Mouse (Mus musculus): Measurements from ENCODE around the gene Mrap.

Gene Mrap

DNA sequence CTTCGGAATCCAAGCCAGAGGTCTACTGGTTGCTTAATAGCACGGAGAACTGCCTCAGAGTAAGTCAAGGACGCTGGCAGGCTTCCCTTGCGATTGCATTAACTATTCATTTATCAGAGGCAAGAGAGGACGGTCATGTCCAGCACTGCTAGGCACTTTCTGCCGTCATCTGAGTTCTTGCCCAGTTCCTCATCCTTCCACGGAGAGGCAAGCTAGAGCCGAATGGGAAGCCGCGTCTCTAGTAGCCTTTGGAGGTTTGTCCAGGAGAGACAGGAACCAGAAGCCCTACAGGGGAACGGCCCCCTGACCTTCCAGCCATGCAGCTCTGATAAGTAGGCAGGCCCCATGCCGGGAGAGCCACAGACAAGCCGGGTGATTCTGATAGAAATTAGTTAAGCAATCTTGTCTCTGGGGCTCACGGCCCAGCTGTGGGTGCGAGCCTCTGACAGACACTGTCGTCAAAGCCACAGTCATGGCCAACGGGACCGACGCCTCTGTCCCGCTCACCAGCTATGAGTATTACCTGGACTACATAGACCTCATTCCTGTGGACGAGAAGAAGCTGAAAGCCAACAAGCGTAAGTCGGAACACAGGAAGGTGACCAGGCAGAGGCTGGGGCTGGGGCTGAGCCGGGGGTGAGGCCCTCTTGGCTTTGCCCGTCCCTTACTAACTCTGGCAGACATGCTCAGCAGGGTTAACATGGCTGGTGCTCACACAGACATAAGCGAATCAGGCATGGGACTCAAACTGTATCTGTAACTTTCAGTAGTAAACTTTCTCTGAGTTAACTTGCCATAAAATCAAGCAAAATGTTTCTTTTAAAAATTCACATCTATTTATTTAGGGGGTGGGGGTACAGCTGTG is at the start of gene Mrap:
Gene Mrap (plus strand): TSS at position 116 of the 865 bp plus-strand sequence.
- peak; percentile 54 for DNase-seq

DNA sequence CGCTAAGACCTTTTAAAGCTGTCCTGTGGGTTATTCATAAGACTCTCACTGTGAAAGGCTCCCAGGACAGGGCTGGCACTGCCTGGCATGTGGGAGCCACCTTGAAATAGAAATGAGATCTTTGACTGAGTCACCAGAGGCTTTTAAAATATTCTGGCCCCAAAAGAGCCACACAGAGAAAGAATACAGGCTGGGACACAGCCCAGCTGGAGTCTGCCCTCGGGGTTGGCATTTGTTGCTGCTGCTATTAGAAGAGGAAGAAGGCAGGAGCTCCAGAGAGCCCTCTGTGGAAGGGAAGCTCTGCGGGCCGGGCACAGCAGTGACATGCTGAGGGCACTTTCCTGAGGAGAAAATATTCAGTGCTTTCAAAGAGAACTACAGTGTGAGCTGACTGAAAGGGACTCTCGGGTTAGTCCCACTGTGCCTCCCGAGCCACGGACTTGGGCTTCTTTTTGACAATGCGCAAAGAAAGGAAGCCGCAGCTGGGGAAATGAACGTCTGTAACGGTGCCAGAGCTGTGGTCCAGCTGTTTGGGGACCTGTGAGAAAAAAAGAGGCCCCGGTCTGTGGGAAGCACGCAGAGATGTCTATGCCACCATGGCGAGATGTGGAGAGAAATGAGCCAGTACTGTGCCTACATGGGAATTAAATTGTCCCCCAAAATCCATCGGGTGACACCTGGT is 45.2 kb upstream of the Mrap start:
- no peak for DNase-seq

DNA sequence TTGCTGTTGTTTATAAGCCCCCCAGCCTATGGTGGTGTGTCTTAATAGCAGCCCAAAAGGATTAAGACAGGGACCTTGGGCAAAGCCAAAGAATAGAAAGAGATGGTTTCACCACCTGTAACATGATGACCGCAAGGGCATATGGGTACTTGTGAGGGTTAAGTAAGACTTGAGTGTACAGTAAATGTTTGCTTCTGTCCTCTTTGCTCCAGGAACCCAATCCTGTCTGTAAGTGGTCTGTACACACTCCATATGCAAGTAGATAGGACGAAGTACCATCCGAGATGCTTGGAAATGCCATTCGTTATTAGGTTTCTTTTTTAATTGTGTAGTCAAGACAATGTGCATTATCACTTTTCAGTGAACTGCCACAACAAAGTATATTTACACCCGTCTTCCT is 44.4 kb upstream of the Mrap start:
- DNase-seq = no peak

DNA sequence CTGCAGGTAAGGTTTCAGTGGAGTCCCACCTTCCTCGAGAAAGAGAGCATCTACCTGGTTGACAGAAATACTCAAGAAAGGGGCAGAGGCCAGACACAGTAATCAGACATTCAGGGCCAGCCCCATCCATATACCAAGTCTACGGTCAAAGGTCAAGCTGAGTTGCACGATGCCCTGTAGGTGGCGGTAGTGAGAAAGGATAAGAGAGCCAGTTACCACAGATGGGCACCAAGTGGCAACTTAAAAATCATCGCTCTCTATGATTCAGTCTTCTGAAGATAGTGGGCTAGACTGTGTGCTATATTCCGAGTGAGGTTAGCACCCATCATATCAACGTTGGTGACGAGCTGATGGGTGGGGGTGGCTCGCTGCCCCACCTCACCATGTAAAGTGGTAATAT is 43.3 kb upstream of the Mrap start:
- peak; percentile 61 for DNase-seq

DNA sequence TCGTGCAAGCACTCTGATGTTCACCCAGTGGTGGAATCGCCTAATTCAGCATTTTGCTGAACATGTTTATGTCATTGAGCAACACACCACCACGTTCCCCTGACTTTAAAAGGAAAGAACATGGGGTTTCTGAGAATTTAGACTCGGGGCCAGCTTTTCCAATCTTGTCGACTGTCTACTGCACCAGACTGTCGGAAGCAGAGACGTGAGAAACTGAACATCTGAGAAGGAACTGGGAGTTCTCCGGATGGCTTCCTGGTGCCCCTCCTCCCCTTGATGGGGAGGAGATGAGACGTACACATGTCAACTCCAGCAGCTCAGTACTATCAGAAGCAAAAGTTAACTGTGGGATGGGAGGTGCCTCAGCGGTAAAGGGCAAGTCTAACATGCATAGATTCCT is 42.9 kb upstream of the Mrap start:
- DNase-seq = peak; percentile 32

DNA sequence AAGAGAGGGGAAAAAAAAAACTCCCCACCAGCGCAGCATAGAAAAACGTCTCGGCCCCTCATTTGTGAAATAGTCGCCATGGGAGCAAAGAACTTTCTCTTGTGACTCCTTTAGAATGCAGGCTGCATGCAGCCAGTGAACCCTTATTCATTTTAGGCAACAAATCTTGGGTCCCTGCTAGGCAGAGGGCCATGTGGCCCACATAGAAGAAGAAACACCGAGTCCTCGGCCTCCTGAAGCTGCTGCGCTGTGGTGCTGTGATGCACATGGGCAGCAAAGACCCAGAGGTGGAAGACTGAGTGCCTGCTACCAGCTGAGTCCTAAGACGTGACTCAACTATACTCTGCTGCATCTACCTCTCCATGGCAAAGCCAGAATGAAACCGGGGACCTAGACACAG is 41.7 kb upstream of the Mrap start:
- no peak for DNase-seq

DNA sequence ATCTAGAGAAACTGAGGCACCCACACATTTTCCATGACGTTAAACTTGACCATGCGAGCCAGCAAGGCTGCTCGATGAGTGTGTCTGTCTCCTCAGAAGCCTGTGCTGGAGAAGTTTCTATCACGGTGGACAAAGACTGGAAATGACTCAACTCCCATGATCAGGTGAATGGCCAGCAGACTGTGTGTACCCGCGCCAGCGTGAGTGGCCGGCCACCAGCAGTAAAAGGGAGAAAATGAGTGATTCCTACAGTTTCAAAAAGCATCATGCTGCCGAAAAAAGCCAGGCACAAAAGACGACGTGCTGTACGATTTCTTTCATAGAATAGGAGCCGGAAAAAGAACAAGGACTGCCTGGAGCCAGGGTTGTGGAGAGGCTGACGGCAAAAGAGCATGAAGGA is 38.6 kb upstream of the Mrap start:
- no peak for DNase-seq

DNA sequence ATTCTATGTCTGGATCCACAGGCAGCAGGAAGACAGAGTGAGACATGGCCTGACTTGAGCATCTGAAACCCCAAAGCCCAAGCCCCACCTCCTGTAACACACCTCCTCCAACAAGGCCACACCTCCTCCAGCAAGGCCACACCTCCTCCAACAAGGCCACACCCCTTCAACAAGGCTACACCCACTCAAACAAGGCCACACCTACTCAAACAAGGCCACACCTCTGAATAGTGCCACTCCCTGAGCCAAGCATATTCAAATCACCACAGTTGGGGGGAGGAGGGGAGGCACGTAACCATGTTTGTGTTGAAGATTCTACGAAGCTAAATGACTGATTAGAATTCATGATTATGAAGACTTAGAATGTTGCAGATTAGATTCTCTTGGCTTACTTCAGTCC is 36.5 kb upstream of the Mrap start:
- no peak for DNase-seq

DNA sequence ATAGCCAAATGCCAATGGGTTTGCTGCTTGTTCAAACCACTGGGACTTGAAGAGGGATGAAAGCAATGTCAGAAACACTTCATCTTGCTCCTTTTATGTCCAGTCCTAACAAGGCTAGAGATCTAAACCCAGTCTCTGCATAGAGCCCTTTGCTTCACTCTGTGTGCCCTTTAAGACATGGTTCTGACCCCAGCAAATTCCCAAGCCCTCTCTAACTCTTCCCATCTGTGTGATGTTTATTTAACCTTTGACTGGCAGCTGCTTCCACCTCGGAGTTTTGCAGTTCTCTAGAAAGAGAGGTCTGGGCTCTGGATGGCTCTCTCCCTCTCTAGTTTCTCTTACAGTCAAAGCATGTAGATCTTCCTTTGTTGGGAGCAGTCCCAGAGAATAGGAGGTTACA is 34.4 kb upstream of the Mrap start:
- no peak for DNase-seq

DNA sequence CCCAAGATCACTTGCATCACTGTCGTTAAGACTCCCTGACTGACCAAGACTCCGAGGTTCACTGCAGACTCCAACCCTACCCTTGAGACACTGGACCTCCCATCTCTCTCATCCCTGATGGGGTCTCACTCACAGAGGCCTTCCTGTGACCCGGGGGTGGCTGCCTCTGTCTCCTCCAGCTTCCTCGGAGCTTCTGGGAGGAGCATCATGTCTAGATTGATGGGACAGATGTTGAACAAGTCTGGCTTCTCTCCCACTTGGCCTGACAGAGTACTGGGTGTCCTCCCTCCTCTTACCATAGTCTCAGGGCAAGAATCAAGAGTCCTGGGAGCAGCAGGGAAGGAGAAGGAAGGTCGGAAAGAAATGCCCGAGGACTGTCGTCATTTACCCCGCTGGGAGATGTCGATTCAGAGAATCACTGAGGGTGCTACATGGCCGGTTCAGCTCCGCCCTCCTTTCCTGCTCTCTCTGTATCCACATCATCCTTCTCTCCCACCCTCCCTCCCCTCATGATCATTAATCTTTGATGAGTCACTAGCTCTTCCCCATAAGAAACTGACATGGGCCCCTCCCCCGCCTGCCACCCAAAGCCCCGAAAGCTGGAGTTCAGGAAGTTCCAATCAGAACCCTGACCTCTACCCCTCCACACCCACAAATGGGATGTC is 33.7 kb upstream of the Mrap start:
- peak; percentile 30 for DNase-seq

DNA sequence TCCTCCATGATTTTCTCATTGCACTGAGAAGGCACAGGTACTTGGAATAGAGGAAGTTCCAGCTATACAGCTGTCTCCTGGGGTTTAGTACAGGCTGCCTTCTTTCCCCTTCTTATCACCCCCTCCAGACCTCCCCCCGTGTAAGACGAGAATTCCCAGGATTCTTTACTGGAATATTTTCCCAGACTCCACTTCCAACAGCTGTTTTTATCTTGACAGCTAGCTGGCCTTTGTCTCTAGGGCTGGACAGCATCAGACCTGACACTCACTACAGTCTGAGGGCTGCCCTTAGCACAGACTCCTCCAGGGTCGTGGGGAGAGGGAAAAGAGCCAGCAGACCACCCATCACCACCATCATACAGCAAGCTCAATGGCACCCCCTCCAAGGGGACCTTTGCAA is 31.7 kb upstream of the Mrap start:
- no peak for DNase-seq

DNA sequence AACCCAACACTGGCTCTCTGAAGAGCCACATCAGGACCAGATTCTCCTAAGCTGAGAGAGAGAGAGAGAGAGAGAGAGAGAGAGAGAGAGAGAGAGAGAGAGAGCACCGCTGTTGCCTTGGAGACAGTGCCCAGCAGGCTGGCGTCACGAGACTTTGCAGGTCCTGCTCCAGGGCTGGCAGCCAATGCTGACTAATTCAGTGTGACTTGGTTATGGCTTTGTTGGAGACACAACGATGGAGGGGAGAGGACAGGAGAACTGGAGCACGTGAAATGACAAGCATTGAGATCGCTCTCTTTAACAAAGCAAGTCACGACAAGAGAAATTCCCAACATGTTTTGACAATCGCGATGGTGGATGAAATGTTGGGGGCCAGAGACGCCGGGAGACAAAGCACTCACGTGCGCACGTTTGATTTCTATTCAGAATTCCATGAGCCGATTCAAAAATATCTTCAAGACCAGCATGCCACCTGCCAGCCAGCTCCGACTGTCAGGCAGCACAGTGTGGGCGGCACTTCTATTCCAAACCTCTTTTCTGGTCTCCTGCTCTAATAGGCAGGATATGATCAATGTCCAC is 28.2 kb upstream of the Mrap start:
- peak; percentile 51 for DNase-seq

DNA sequence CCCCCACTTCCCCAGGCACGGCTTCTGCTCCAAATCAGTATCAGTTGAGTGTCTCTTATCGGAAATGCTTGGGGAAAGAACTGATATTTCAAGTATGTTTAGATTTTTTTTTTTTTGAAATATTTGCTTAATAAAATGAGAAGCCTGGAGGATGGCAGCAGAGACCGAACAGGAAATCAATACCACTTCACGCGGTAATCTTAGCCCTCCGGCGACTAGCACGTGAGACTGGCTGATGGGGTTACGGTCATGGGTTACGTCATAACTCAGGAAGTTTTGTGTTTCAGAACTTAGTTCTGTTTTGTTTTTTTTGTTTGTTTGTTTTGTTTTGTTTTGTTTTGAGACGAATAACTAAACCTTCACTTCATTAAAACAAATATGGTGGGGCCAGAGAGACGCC is 27.7 kb upstream of the Mrap start:
- no peak for DNase-seq

DNA sequence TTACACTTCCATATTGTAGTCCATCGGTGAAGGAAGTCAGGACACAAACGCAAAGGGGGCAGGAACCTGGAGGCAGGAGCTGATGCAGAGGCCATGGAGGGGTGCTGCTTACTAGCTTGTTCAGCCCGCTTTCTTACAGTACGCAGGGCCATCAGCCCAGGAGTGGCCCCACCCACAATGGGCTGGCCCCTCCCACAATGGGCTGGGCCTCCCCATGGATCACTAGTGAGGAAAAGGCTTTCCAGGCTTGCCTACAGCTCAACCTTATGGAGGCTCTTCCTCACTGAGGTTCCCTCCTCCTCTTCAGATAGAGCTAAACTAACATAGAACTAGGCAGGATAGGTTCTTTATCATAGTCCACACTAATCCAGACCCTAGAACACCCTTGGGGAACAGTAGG is 14.0 kb upstream of the Mrap start:
- DNase-seq = no peak

DNA sequence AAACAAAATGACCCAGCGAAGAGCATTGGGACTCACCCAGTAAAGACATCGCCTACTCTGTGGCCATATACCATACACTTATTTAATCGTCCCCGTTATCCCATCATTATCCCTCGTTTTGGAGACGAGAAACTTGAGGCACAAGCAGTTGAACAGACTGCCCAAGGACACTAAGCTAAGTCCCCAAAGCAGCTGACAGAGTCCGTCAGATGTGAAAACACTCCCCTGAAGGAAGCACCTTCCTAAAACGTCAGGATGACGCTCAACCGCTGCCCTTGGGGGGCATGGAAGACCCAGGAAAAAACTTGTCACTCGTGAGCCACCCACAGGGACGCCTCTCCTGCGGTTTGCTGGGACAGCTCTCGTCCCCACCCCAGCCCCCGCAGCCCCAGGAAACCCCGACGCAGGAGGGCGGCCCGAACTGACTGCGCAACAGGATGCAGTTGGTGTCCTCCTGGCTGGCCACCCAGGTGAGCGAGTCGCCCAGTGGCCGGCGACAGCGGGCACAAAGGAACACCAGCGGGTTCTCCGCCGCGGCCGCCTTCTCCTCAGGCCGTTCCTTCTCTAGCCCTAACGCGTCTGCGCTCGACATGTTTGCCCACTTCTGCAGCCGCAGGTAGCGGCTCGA is 11.3 kb upstream of the Mrap start:
- no peak for DNase-seq

DNA sequence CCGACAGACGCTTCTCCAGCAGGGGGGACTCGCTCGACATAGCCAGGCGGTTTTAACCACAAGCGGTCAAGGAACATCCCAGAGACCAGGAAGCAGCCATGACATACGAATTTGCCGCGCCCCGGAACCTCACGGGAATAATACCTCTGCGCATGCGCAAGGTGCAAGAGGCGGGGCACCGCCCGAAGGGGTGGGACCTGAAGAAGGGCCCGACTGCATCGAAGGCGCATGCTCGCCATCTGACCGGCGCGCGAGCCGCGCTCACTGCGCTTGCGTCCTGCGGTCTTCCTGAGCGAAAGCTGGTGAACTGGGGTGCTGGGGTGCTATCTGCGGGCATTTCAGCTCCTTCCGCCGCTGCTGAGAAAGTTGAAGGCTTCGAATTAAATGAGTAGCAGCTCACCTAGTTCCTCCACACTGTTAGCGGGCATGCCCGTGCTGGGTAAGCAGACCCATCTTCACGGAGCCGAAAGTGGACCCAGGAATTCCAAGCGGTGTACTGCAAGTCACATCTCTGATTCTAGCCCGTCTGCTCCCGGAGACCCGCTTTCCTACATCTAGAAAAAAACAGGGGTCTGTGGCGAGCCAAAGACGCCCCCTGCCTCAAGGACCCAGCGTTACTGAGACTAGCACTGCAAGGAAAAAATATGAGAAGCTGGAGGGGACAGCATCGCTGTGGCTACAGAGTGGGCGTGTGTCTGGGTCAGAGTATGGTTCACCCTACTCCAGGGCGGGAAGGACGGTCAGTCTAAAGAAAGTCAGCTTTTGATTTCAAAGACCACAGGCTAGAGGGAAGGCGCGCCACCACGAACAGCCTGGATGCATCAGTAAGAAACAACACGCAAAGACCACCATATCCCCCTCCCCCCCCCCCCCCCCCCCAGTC is 10.5 kb upstream of the Mrap start, which contains the start of gene Mis18a:
Gene Mis18a (minus strand): TSS at position 172 of the 883 bp plus-strand sequence.
- peak; percentile 96 for DNase-seq

DNA sequence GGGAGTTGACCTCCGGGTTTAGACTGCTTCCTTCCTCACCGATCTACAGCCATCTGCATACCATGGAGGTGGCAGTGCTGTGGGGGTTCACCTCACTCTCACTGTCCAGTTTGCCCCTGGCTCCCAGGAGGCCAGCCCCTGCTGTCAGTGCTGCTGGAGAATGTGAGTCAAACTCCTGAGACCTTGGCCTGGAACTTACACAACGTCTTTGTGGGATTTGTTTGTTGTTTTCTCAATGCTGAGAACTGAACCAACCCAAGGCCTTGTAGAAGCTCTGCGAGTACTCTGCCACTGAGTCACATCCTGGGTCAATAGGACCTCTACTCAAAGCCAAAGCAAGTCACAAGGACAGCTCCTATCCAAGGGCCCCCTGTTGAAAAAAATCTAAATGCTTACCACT is 2.4 kb upstream of the Mrap start:
- no peak for DNase-seq

DNA sequence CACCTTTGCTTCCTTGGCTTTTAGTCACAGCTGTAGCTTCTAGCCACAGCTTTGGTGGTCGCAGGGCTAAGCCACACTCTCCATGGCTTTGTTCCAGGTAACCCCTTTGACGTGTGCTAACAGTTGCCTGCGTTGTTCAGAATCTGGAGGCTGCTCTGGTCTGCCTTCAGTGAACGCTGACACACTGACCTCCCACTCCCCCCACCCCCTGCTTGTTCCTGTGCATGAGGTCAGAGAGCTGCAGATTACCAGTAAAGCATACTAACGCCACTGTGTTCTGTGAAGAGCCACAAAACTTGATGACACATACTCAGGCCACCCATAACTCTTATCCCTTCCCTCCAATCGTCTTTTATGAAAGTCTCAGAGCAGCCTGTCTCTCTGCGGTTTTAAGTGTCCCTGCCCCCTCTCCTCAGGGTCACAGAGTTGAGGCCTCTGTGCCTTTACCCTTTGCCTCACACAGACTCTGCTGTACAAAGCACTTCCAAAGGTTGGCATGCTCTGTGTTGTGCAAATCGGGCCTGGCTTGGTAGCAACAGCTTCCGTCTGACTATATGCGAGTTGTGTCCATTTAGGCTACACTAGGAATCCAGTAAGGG is 1.2 kb upstream of the Mrap start:
- DNase-seq = no peak

DNA sequence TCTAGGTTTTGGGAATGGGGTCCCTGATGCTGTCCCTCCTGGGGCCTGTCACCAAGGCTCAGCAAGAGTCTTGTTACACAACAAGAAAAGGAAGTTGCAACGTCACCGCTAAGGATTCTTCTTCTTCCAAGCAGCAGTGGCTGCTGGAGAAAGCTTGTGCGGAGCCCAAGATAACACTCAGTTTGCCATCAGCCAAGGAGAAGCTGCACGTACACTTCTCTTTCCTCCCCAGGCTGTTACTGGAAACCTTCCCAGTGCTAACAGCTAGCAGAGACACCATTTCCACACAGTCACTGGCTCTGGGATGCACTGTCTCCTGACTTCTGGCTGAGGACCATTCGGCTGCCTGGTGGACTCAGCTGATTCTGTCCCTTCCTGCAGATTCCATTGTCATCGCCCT is 9.1 kb downstream of the Mrap start:
- peak; percentile 4 for DNase-seq

DNA sequence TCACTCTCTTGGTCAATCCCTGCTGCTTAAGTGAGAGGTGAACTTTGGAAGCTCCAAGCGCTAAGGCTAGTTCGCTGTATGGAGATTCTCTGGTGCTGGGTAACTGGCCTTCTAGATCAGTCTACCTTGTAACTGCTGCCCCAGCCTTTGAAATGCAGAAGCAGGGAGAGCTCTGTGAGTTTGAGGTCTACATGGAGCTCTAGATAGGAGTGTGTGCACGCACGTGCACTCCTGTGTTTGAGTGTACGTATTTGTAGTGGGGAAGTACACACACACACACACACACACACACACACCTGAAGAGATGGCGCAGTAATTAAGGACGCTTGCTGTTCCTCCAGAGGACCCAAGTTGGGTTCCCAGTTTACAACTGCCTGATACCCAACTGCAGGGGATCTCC is 10.2 kb downstream of the Mrap start:
- DNase-seq = no peak

DNA sequence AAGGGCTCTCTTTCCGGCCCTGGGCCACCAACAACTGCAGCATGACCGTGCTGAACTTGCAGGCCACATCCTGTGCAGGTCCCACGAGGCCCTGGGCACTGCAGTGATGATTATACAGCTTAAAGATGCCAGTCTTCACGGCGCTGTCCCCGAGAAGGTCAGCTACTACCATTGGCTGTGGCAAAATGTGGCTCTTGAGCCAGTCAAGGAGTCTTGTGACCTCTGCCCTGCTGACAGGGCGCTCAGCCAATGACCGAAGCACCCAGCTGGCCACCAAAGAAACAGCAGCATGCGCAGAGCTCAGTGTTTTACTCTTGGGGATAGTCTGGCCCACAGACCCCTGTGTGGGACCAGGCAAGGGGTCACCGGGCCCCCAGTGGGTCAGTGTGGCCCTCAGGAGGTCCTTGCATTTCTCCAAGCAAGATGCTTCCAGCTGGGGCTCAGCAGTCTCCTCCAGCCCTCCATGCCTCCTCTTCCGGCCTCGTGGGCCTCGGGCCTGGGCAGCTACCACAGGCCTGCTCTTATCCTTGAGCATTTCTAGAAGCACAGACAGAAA is 15.5 kb downstream of the Mrap start:
- DNase-seq = no peak

All from lung, postnatal 14 days (tissue).